Mouse (Mus musculus): ENCODE measurements around the gene Sox9. TPM values are rescaled to one million over a fixed set of nuclear protein-coding genes. Genes with fewer than 3 reads are reported as not detected.

The Sox9 gene
- polyA plus RNA-seq, 1 experiment from 2014 or later, result 77.0 TPM

DNA sequence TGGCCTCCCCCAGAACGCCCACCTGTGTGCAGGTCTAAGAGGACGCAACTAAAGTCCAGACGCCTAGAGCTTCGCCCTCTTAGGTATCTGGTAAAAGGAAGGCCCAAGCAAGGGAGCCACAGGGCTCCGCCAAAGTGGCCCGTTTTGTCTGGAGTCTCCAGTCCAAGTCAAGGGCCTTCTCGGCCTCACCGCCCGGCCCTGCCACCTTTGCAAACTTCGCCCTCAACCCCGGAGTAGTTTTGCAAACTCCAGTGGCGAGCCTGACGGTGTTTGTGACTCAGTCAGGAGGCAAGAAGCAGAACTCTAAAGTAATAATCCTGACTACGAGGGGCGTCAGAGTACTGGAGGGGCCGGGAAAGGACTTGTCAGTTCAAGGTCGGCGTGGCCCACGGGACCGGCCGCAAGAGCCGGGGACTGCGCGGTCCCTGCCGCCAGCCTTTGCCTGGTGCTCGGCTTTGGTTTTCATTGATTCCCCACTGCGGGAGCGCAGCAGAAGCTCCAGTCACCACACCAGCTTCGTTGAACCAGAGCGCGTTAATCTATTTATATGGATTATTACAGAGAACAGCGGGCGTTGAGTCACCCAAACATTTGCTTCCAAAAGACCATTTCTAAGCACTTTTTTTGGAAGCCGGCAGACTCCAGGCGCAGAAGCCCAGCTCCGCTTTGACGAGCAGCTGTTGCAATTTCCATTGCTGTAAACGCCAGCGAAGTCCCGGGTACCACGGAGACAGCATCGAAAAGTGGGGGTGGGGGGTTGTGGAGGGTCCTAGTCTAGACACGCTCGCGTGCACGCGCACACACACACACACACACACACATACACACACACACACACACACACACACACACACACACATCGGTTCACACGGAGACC, 751 bp upstream of the Sox9 start:
- Histone ChIP-seq H3K9me3 (no peaks in the 10 kb centered on the region), H3K4me3 (peak overlapping the region; percentile 70), H3K27me3 (peaks cover 30% of the 10 kb centered on the region), H3K27ac (peak overlapping the region; percentile 97), H3K36me3 (0 out of 2 replicates have a peak, but pooled peaks cover 5% of the 10 kb centered on the region), H3K9ac (0 out of 2 replicates have a peak overlapping the region, but pooled peaks have one; percentile 26), H3K4me2 (peak overlapping the region; percentile 87), H3K4me1 (peaks cover 50% of the 10 kb centered on the region)
- ATAC-seq (ENCODE audit: insufficient number of reproducible peaks, low FRiP score, low TSS enrichment, low read depth), result peak; percentile 55; the same call in 1 of the 2 replicates
- 2% methylated on average over 48 of the region's 49 CpGs for WGBS

DNA sequence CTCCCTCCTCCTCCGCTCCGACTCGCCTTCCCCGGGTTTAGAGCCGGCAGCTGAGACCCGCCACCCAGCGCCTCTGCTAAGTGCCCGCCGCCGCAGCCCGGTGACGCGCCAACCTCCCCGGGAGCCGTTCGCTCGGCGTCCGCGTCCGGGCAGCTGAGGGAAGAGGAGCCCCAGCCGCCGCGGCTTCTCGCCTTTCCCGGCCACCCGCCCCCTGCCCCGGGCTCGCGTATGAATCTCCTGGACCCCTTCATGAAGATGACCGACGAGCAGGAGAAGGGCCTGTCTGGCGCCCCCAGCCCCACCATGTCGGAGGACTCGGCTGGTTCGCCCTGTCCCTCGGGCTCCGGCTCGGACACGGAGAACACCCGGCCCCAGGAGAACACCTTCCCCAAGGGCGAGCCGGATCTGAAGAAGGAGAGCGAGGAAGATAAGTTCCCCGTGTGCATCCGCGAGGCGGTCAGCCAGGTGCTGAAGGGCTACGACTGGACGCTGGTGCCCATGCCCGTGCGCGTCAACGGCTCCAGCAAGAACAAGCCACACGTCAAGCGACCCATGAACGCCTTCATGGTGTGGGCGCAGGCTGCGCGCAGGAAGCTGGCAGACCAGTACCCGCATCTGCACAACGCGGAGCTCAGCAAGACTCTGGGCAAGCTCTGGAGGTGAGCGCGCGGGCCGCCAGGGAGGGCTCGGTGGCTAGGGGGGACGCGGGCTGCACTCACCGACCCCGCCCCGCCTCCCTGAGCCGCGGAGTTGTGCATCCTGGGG, 515 bp downstream of the Sox9 start:
- Histone ChIP-seq H3K36me3 (0 out of 2 replicates have a peak, but pooled peaks cover 5% of the 10 kb centered on the region), H3K27me3 (peaks cover 20% of the 10 kb centered on the region; the same call in 1 of the 2 replicates), H3K4me2 (peak overlapping the region; percentile 87), H3K27ac (peak overlapping the region; percentile 97), H3K9me3 (no peaks in the 10 kb centered on the region), H3K4me1 (peaks cover 46% of the 10 kb centered on the region), H3K9ac (peak overlapping the region; percentile 73), H3K4me3 (peak overlapping the region; percentile 70)
- WGBS, result under 1% methylated on average over 74 of the region's 75 CpGs
- ATAC-seq (ENCODE audit: insufficient number of reproducible peaks, low FRiP score, low TSS enrichment, low read depth), result peak; percentile 14

DNA sequence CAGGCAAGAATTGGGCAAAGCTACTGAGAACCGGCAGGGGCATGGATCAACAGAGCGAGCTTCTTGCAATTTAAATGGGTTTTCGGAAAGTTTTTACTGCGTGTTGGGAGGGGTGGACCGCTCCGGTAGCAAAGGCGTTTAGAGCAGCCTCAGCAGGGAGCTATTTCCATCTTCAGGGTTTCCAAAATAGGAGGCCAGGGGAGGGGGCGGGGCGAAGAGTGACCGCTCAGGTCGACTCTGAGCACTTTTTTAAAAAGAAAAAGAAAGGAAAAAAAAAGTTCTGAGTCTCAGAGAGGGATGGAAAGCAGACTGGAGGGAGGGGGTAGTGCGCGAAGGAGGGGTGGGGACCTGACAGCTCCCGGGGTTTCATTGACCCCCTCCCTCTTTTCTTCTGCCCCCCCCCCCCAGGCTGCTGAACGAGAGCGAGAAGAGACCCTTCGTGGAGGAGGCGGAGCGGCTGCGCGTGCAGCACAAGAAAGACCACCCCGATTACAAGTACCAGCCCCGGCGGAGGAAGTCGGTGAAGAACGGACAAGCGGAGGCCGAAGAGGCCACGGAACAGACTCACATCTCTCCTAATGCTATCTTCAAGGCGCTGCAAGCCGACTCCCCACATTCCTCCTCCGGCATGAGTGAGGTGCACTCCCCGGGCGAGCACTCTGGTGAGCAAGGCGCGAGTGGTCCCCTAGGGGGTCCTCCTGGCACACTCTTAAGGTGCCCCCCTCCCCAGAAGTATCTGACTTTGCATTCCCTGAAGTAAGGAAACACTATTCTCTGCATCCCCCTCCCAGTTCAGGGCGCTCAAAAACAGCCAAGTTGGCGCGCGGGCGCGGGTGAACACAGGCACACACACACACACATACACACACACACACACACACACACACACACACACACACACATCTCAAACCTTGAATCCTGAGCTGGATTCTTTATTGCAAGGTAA, 1.6 kb downstream of the Sox9 start:
- ATAC-seq (ENCODE audit: insufficient number of reproducible peaks, low FRiP score, low TSS enrichment, low read depth), result no peak
- H3K9me3 ChIP-seq, result no peaks in the 10 kb centered on the region
- H3K4me2 ChIP-seq, result peak overlapping the region; percentile 87
- peaks cover 51% of the 10 kb centered on the region for H3K4me1 ChIP-seq
- H3K9ac ChIP-seq, result peak overlapping the region; percentile 73
- H3K36me3 ChIP-seq, result 0 out of 2 replicates have a peak, but pooled peaks cover 5% of the 10 kb centered on the region
- WGBS, result 1% methylated on average over 42 of the region's 42 CpGs
- H3K27ac ChIP-seq, result peak overlapping the region; percentile 97
- peak overlapping the region; percentile 70 for H3K4me3 ChIP-seq
- peaks cover 13% of the 10 kb centered on the region; the same call in 1 of the 2 replicates for H3K27me3 ChIP-seq

DNA sequence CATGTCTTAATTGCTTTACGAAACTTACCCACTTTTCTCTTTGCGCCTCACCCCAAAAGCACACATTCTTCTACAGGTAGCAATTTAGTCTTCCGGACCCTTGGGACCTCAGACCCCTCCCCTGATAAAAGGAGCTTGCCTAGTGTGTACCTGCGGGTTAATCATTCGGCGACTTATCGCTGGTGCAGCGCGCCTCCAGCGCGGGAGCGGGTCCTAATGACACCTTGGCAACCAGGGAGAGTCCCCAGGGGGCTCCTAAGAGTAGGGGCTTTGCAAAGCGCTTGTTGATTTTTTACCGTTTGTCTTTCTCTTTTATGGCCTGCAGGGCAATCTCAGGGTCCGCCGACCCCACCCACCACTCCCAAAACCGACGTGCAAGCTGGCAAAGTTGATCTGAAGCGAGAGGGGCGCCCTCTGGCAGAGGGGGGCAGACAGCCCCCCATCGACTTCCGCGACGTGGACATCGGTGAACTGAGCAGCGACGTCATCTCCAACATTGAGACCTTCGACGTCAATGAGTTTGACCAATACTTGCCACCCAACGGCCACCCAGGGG, 2.4 kb downstream of the Sox9 start:
- 4% methylated on average over 30 of the region's 30 CpGs for WGBS
- peak overlapping the region; percentile 40 for H3K9ac ChIP-seq
- ATAC-seq (ENCODE audit: insufficient number of reproducible peaks, low FRiP score, low TSS enrichment, low read depth), result no peak
- H3K4me2 ChIP-seq, result peak overlapping the region; percentile 87
- H3K27ac ChIP-seq, result peak overlapping the region; percentile 97
- H3K9me3 ChIP-seq, result no peaks in the 10 kb centered on the region
- peak overlapping the region; percentile 70 for H3K4me3 ChIP-seq
- peaks cover 8% of the 10 kb centered on the region; the same call in 1 of the 2 replicates for H3K27me3 ChIP-seq
- H3K4me1 ChIP-seq, result peaks cover 45% of the 10 kb centered on the region
- H3K36me3 ChIP-seq, result 0 out of 2 replicates have a peak, but pooled peaks cover 5% of the 10 kb centered on the region

DNA sequence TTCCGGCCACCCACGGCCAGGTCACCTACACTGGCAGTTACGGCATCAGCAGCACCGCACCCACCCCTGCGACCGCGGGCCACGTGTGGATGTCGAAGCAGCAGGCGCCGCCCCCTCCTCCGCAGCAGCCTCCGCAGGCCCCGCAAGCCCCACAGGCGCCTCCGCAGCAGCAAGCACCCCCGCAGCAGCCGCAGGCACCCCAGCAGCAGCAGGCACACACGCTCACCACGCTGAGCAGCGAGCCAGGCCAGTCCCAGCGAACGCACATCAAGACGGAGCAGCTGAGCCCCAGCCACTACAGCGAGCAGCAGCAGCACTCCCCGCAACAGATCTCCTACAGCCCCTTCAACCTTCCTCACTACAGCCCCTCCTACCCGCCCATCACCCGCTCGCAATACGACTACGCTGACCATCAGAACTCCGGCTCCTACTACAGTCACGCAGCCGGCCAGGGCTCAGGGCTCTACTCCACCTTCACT, 2.9 kb downstream of the Sox9 start:
- H3K27me3 ChIP-seq, result 0 out of 2 replicates have a peak, but pooled peaks cover 5% of the 10 kb centered on the region
- H3K36me3 ChIP-seq, result 0 out of 2 replicates have a peak, but pooled peaks cover 5% of the 10 kb centered on the region
- peak overlapping the region; percentile 40 for H3K9ac ChIP-seq
- H3K4me1 ChIP-seq, result peaks cover 41% of the 10 kb centered on the region
- 2% methylated on average over 33 of the region's 34 CpGs for WGBS
- H3K4me2 ChIP-seq, result peak overlapping the region; percentile 87
- no peak for ATAC-seq (ENCODE audit: insufficient number of reproducible peaks, low FRiP score, low TSS enrichment, low read depth)
- peak overlapping the region; percentile 70 for H3K4me3 ChIP-seq
- no peaks in the 10 kb centered on the region for H3K9me3 ChIP-seq
- H3K27ac ChIP-seq, result peak overlapping the region; percentile 97

DNA sequence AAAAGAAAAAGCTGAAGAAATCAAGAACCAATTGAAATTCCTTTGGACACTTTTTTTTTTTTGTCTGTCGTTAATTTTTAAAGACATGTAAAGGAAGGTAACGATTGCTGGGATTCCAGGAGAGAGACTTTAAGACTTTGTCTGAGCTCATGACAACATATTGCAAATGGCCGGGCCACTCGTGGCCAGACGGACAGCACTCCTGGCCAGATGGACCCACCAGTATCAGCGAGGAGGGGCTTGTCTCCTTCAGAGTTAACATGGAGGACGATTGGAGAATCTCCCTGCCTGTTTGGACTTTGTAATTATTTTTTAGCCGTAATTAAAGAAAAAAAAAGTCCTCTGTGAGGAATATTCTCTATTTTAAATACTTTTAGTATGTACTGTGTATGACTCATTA, 3.6 kb downstream of the Sox9 start:
- Histone ChIP-seq H3K9me3 (no peaks in the 10 kb centered on the region), H3K4me3 (peak overlapping the region; percentile 70), H3K4me2 (peak overlapping the region; percentile 87; the same call in 1 of the 2 replicates), H3K27ac (no peak overlapping the region), H3K36me3 (0 out of 2 replicates have a peak, but pooled peaks cover 5% of the 10 kb centered on the region), H3K4me1 (peaks cover 41% of the 10 kb centered on the region), H3K9ac (no peak overlapping the region), H3K27me3 (0 out of 2 replicates have a peak, but pooled peaks cover 5% of the 10 kb centered on the region)
- ATAC-seq (ENCODE audit: insufficient number of reproducible peaks, low FRiP score, low TSS enrichment, low read depth), result no peak
- WGBS, result 32% methylated on average over 8 of the region's 8 CpGs

DNA sequence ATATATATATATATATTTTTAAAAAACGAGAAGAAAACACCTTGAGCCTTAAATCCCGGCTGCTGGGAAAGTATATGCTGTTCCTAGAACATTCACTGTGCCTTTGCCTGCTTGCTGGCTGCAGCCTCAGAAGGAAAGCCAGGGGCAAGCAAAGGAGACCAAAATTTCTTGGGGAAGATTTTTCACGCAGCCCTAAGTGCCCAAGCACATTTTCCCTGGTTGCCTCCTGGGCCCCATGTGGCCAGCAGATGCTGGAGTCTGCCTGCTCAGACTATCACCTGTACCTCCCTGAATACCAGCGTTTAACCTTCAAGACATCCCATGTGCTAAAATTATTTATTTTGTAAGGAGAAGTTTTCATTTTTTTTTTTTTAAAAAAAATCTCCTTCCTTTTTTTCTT, 4.4 kb downstream of the Sox9 start:
- Histone ChIP-seq H3K4me1 (peaks cover 34% of the 10 kb centered on the region), H3K9ac (no peak overlapping the region; the same call in 1 of the 2 replicates), H3K9me3 (no peaks in the 10 kb centered on the region), H3K27me3 (0 out of 2 replicates have a peak, but pooled peaks cover 5% of the 10 kb centered on the region), H3K36me3 (0 out of 2 replicates have a peak, but pooled peaks cover 5% of the 10 kb centered on the region), H3K4me2 (peak overlapping the region; percentile 24; the same call in 1 of the 2 replicates), H3K4me3 (peak overlapping the region; percentile 22), H3K27ac (no peak overlapping the region)
- ATAC-seq (ENCODE audit: insufficient number of reproducible peaks, low FRiP score, low TSS enrichment, low read depth), result no peak
- 36% methylated on average over 4 of the region's 4 CpGs for WGBS

DNA sequence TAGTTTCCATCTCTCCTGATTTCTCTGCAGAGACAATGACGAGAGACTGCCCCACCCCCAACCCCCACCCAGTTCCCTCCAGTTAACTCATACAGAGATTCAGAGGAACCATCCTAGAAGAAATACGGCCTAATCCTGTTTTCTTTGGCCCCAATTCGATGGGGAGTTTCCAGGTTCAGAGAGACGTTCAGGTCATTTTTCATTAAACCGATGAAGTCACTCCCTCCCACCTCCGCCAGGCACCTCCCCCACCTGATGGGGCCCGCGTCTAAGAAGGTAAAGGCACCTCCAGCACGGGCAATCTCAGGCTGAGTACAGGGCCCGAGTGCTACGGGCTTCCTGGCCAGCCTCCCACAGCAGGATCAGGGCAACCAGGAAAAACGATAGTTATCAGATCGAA, 6.3 kb downstream of the Sox9 start:
- WGBS, result 10% methylated on average over 13 of the region's 13 CpGs
- H3K9me3 ChIP-seq, result no peaks in the 10 kb centered on the region
- no peak overlapping the region for H3K27ac ChIP-seq
- H3K9ac ChIP-seq, result no peak overlapping the region
- no peak for ATAC-seq (ENCODE audit: insufficient number of reproducible peaks, low FRiP score, low TSS enrichment, low read depth)
- H3K4me2 ChIP-seq, result no peak overlapping the region
- 0 out of 2 replicates have a peak, but pooled peaks cover 5% of the 10 kb centered on the region for H3K36me3 ChIP-seq
- no peak overlapping the region for H3K4me3 ChIP-seq
- H3K4me1 ChIP-seq, result peaks cover 27% of the 10 kb centered on the region
- 0 out of 2 replicates have a peak, but pooled peaks cover 5% of the 10 kb centered on the region for H3K27me3 ChIP-seq

DNA sequence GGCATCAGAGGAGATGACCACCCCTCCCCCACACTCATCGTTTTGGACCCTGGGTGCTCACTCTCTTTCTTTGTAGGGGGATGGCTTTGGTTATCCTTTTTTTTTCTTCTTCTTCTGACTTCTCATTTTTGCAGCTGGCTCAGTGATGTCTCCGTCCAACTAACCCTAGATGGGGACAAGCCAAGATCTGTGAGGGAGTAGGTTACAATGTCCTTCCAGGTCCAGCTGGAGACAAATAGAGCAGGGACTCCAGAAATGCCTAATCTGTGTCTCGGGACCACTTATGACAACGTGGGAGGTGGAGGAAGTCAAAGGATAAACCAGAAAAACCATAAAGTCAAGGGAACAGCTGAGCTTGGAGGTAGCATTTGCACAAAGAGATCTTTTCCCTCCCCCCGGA, 14.4 kb downstream of the Sox9 start:
- WGBS, result 75% methylated on average over 5 of the region's 5 CpGs
- no peaks in the 10 kb centered on the region for H3K36me3 ChIP-seq
- H3K27me3 ChIP-seq, result no peaks in the 10 kb centered on the region
- no peak for ATAC-seq (ENCODE audit: insufficient number of reproducible peaks, low FRiP score, low TSS enrichment, low read depth)
- H3K4me2 ChIP-seq, result no peak overlapping the region
- H3K9me3 ChIP-seq, result no peaks in the 10 kb centered on the region
- no peak overlapping the region for H3K27ac ChIP-seq
- no peak overlapping the region for H3K4me3 ChIP-seq
- peaks cover 10% of the 10 kb centered on the region for H3K4me1 ChIP-seq
- no peak overlapping the region for H3K9ac ChIP-seq

DNA sequence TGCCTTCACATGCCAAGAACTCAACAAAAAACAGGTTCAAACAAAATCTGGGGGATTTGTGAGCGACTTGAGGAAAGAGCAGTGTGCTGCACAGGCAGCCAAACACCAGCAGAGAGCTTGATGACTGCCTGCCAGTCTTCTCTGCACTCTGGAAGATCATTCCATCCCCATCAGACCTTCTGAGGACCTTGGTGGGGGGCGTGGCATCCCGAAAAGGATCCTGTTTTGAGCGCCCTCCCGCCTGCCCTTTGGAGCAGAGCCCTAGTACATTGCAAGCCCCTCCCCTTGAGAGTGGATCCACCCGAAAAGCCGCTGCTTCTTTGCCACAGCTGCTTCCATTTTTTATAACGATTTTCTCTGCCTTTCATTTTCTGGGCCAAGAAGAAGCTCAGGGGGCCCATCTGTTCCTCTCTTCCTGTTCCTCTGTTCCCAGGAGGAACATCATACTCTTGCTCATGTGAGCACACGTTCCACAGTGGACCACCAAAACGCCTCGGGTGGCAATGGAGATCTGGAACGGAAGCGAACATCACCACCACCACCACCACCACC, 16.9 kb downstream of the Sox9 start:
- Histone ChIP-seq H3K9ac (no peak overlapping the region), H3K9me3 (no peaks in the 10 kb centered on the region), H3K27me3 (no peaks in the 10 kb centered on the region), H3K36me3 (no peaks in the 10 kb centered on the region), H3K27ac (no peak overlapping the region), H3K4me1 (peaks cover 10% of the 10 kb centered on the region), H3K4me2 (peak overlapping the region; percentile 29), H3K4me3 (no peak overlapping the region)
- 33% methylated on average over 13 of the region's 13 CpGs for WGBS
- no peak for ATAC-seq (ENCODE audit: insufficient number of reproducible peaks, low FRiP score, low TSS enrichment, low read depth)

Data from limb, embryonic 15.5 days (tissue).